ENCODE assay signal across 10 mouse cellular contexts in genomic region chr7:121840810-121841209, GRCm38 (mm10). TPM values are rescaled to one million over a fixed set of nuclear protein-coding genes. Genes with fewer than 3 reads are reported as not detected.
DNase-seq lines count a peak whose midpoint lies in the region; ATAC-seq lines count a peak whose summit lies in the region.
"Had no signal": no experiment of that assay in that cellular context is flagged by ENCODE, and none has a peak within 500 bp of the region (broad histone marks: within the 10 kb centered on the region; RNA-seq: fewer than 3 reads in every experiment).

No protein-coding gene starts in this region.

- no peak overlapping the region for H3K4me3 ChIP-seq in heart, embryonic 16.5 days (ENCODE audit: low read length)
- H3K4me3 ChIP-seq in limb, embryonic 10.5 days, result no peak overlapping the region

- peak overlapping the region; percentile 84 for H3K27ac ChIP-seq in heart, embryonic 16.5 days (ENCODE audit: low read length)
- no peak overlapping the region for H3K27ac ChIP-seq in limb, embryonic 10.5 days

- H3K36me3 ChIP-seq in heart, embryonic 16.5 days (ENCODE audit: control insufficient read depth, insufficient read depth), result no peaks in the 10 kb centered on the region
- H3K36me3 ChIP-seq in limb, embryonic 10.5 days, result no peaks in the 10 kb centered on the region

- peak overlapping the region; percentile 52 for H3K9ac ChIP-seq in heart, embryonic 16.5 days (ENCODE audit: low read length)

- peak overlapping the region; percentile 35 for H3K4me2 ChIP-seq in heart, embryonic 16.5 days (ENCODE audit: low read depth, low read length)

- peaks cover 10% of the 10 kb centered on the region for H3K4me1 ChIP-seq in heart, embryonic 16.5 days (ENCODE audit: control insufficient read depth, insufficient read depth, low read length)
- no peaks in the 10 kb centered on the region for H3K4me1 ChIP-seq in limb, embryonic 10.5 days

- peak; percentile 21 to 22 for DNase-seq in left cerebral cortex, adult 18-20 months (ENCODE audit: low spot score in 2 of 2)
- DNase-seq in left cerebral cortex, adult 11 months (ENCODE audit: low spot score), result no peak
- DNase-seq in cerebellum, postnatal 36 days, result peak; percentile 18 to 20
- peak; percentile 38 for DNase-seq in right cerebral cortex, postnatal 25 days
- DNase-seq in limb, embryonic 10.5 days (ENCODE audit: low spot score), result no peak
- DNase-seq in thymus, adult 18-20 months, result no peak
- no peak for DNase-seq in B cell, adult 2 months
- DNase-seq: gastrocnemius, postnatal 36 days had no signal

- no peaks in the 10 kb centered on the region for H3K9me3 ChIP-seq in heart, embryonic 16.5 days (replicated peaks; ENCODE audit: control insufficient read depth, low read length)
- no peaks in the 10 kb centered on the region for H3K9me3 ChIP-seq in limb, embryonic 10.5 days (replicated peaks)

- no peaks in the 10 kb centered on the region for H3K27me3 ChIP-seq in heart, embryonic 16.5 days (ENCODE audit: control insufficient read depth, insufficient read depth, low read length)
- H3K27me3 ChIP-seq in limb, embryonic 10.5 days (ENCODE audit: low read depth, poor library complexity, severe bottlenecking), result no peaks in the 10 kb centered on the region

- ATAC-seq in heart, embryonic 16.5 days (replicated peaks; ENCODE audit: extremely low read depth, insufficient read depth, low FRiP score), result peak; percentile 76

- WGBS in heart, embryonic 16.5 days, result 39% methylated on average over 7 of the region's 7 CpGs
- WGBS in limb, embryonic 10.5 days, result 72% methylated on average over 7 of the region's 7 CpGs

RNA-seq across cellular contexts. Expression of gene Scnn1b, which starts 24.0 kb away (rescaled TPM):
- not detected for total RNA-seq in left cerebral cortex, adult 18-20 months (2021)
- polyA plus RNA-seq in heart, embryonic 16.5 days (2015; fragmentation: Nextera tagmentation; extraction: Ambion mirVana), result 0.49 and 0.70 TPM in 2 replicates
- not detected in 2 replicates for polyA plus RNA-seq in limb, embryonic 10.5 days (2016; fragmentation: Nextera tagmentation; extraction: Ambion mirVana)
- total RNA-seq: gastrocnemius, postnatal 36 days had no signal
- polyA plus RNA-seq: liver, embryonic 16.5 days had no signal

Comparison
In these comparisons a context has a peak if more than half of its experiments do, and no peak if none do; other contexts are left out.
1. DNase-seq: peak in left cerebral cortex, adult 18-20 months (2 of 2), cerebellum, postnatal 36 days (2 of 2) and right cerebral cortex, postnatal 25 days (single experiment); none in left cerebral cortex, adult 11 months (single experiment), limb, embryonic 10.5 days (single experiment), thymus, adult 18-20 months (0 of 2) and B cell, adult 2 months (0 of 2).